Mouse (Mus musculus): Measurements from ENCODE around the gene Fat3.

Gene Fat3

DNA sequence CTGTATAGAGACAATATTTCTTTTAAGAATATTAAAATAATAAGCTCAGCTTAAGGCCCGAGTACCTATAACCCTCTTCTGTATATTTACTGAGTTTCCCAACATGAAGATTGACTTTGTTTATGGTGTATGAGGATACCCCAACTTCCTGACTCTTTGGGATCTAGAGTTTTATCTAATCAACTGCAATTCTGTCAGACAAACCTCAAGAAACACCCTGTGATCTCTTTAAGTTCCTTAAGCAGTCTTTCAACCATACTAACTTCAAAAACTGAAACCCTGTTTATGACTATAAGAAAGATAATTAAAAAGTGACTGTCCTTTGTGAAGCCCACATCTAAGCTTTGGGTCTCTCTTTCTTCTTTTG, 546.8 kb downstream of the Fat3 start:
- DNase-seq (ENCODE audit: inconsistent ontology term) = no peak

DNA sequence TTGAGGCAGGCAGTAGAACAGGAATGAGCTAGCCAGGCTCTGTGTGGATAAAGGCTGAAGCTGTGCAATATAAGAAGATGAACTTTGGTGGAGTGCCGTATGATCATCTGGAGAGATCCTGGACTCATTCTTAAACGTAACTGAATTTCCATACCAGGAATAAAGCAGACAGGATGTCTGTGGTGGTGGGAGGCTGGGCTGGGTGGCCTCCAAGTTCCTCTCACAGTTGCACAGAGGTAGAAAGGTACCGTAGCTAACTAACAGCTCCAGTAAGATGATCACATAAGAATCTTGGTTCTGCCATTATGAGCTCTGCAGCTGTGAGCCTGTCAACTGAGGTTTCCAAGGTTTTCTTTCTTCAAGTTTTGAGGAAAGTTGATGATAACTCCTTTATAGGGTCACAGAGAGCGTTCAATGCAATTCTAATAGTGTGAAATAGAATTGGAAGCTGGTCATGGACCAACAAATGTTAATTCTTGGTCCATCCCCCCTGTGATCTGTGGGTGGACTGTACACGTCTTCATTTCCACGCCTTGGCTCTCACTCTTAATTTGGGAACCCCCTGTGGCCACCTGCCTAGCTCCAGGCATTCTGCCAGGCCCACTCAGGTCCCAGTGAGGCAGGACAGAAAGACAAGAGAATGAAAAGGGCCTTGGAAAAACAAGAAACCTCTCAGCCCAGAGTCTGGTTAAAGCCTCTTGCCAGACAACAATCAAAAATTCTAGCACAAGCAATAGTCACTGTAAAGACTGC, 547.3 kb downstream of the Fat3 start:
- no peak for DNase-seq (ENCODE audit: inconsistent ontology term)

DNA sequence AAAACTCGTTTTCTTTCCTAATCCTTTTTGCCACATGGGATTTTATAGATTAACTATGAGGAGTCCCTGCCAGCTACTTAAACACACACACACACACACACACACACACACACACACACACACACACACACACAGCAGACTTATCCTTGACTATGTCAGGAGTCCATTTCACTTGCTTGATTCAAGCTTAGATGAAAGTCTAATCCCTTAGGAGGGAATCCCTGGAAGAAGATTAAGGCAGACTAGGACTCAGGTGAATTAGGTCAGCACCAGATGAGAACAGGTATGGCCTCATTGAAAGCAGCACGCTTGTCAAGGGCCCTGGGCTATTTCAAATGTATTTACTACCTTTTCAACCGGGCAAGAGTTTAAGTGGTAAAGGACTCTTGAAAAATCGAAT, 553.0 kb downstream of the Fat3 start:
- DNase-seq (ENCODE audit: inconsistent ontology term) = no peak

DNA sequence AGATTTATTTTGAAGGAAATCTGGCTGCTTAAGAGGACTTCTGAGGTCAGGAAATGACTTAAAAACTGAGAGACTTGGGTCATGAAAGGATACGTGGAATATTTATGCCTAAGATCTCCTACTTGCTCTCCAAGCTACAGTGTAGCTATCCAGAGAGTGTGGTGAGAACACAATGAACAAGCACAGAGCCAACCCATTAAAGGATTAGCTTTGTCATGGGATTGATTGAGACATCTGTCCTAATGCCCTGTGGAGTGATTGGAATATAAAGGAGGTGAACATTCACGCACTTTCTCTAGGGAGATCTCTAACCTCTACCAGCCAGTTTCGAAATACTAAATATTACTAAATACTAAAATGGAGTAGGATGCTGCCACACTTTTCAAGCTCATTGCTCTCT, 556.9 kb downstream of the Fat3 start:
- DNase-seq (ENCODE audit: inconsistent ontology term) = no peak

DNA sequence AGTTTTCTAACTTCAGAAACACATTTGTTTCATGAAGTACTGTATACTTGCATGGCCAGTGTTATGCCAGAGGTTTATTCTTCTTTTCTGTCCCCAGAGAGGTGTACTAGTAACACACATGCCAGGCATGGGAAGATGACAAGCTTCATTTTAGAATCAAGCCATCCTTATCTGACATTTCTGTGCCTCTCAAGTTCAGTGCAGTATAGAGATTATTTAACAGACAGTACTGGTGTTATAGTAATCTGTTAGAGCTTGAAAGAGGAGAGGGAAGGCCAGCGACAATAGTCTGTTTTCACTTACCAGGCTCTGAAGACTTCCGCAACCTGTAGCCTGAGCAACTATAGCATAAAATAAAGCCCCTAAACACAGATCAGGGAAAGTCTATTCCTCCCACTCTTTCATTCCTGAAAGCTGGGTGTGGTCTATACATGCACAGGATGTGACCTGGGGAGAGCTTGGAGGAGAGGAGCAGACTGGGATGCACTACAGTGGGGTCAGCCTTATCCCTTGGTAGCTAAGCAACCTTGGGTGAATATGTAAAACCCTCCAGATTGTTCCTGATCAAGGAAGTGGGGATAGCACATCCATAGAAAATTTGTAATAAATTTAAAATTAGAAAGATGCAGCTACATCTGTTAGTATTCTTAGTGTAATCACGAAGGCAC, 557.5 kb downstream of the Fat3 start:
- DNase-seq (ENCODE audit: inconsistent ontology term) = no peak

DNA sequence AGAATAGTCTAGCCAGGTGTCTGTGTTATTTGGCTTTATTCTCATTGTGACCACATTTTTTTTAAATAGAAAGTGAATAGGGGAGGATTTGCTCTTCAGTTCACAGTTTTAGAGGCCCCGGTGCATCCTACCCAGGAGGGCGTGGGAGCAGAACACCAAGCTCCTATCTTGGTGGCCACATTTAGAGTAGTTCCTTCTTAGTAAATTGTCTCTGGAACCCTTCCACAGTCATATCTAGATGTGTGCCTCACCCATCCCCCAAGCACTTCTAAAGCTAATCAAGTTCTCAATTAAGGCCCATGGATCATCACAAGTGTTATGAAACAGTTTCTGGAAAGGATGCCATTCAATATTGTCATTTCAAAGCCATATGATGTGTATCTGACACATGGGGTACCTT, 559.3 kb downstream of the Fat3 start:
- no peak for DNase-seq (ENCODE audit: inconsistent ontology term)

DNA sequence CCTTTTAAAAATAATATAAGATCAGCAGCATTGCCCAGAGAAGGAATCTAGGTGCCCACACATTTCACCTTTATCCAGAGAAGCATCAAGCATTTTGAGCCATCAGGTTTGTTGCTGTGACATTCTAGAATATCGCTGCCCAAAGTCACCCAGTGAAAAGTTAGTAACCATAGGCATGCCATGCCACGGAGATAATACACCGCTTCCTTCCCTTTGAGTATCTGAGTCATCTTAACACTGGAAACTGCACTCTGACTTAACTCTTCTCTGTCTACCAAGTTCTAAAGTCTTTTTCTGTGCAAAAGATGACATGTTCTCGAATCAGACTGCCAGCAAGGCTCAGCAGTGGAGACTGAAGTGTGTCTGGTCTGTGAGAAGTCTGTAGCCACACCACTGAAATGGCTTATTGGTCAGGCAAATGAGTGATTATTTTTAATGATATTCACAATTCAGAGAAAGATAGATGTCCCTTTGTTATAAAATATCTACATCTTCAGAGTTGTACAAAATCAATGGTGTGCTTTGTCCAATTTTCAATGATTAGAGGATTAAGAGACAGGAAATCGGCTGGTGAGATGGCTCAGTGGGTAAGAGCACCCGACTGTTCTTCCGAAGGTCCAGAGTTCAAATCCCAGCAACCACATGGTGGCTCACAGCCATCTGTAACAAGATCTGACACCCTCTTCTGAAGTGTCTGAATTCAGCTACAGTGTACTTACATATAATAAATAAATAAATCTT, 560.0 kb downstream of the Fat3 start:
- DNase-seq (ENCODE audit: inconsistent ontology term) = no peak

DNA sequence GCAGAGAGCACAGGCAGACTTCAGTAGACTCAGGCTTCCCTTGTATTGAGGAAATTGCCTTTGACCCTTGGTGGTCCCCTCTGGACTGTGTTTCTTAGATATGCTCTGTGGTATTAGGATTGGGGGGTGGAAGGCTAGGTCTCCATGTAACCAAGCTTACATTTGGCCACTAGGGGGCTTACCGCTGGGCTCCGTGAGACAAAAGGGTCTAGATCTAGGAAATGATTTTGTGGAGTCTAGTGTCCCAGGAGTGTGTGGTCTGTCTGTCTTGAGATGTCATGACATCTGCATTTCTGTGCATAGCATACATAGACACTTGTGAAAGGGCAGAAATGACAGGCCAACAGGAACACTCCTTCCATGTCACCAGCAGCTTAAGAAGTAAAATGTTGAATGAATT, 561.5 kb downstream of the Fat3 start:
- no peak for DNase-seq (ENCODE audit: inconsistent ontology term)

DNA sequence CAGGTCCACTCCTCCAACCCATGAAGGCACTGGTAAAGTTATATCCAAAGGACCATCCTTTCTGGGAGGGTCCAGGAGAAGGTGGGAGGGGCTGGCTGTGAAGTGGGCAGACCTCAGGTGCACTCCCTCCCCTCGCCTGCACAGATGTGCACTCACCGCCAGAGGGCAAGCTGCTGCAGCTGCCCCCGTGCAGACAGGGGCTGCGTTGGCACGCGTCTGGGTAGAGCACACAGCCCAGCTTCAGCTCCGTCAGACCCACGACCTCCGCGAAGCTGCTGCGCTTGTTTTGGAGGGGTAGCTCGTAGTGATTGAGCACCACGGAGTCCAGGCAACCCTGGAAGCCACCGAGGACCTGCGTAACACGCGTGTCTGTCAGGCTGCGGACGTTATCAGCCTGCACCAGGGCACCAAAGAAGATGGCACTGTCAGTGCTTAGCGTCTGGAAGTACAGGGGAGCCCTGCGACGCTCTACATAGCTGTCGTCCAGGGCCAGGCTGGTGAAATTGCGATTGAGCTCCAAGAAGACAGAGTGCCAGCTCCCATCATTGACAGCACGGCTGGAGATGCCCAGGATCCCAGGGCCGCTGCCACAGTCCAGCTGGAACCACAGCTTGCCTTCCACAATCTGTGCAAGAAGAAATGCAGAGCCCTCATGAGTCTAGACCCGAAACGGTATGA, 563.1 kb downstream of the Fat3 start:
- DNase-seq (ENCODE audit: inconsistent ontology term) = no peak

DNA sequence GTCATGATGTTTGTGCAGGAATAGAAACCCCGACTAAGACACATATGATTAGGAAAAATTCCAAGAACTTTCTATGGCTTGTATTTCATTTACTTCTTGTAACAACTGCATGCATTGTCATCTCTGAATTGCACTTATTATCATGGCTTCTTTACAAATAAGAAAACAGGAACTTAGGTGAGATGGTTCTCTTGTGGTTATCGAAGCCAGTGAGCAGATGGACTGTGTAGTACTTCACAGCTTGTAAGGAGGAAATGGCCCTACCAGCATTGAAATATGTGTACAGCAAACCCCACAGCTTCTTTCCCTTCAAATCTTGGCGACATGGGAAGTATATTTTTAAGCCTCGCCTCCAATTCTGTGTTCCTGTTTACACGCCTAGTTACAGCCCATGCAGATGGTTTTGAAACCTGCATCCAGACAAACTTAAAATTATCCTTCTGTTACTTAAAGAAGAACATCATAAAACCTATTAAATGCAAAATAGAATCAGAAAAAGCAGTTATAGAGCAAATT, 570.1 kb downstream of the Fat3 start:
- no peak for DNase-seq (ENCODE audit: inconsistent ontology term)

DNA sequence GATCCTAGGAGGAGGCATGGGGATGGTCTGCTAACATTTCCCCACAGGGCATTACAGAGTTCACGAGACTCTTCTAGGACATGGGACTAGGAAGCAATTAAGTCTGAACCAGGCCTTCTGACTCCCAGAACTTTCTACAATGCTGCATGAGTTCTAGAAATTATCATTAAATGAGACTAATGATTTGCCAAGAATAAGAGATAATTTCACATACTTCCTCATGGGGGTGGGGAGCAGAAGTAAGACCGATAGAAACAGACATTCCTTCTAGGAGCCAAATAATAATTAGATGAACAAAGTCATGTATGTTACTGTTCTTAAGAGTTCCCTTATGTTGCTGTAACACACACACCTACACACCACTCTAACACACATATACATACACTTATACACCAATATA, 572.8 kb downstream of the Fat3 start:
- DNase-seq (ENCODE audit: inconsistent ontology term) = no peak

DNA sequence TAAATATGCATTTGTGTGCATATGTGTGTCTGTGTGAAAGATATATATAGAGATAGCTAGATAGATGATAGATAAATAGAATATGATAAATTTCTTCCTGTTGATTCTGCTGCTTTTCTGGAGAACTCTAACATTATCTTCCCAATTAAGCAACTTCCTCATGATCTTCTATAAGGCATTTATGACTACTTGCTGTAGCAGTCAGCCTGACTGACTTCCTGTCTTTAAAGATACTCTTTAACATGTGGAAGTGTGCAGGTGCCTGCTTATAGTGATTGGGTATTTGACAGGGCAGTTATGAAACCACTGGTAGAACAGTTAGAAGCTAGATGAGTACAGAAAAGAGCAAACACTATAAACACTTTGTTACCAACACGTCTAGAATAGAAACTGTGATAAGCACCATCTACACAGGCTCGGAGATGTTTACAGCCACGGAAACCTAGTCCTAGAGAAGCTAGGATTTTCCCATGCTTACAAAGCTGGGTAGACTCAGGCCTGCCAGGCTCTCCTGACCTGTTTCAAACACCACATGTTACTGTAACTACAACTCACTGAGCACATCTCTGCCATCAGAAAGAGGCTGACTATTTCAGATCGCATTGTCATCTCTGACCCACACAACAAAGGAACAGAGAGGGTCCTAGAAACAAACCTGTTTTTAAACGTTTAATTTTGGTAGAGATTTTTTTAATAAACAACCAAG, 573.6 kb downstream of the Fat3 start:
- no peak for DNase-seq (ENCODE audit: inconsistent ontology term)

DNA sequence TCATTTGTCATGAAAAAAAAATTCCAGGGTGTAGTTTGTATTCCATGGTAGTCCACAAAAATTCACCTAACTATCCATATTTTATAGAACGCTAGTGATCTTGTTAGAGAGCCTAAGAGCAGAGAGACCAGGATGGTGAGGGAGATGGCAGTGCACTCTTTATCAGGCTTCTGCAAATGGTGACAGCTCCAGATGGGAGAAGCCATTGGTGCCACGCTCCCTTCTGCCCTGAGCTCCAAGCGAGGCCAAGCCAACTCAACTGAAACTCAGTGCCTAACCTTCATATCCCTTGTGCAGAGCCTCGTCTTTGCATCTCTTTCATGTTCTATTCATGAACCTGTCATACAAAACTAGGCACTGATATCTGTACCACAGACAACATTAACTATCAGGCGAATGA, 575.8 kb downstream of the Fat3 start:
- DNase-seq (ENCODE audit: inconsistent ontology term) = no peak

DNA sequence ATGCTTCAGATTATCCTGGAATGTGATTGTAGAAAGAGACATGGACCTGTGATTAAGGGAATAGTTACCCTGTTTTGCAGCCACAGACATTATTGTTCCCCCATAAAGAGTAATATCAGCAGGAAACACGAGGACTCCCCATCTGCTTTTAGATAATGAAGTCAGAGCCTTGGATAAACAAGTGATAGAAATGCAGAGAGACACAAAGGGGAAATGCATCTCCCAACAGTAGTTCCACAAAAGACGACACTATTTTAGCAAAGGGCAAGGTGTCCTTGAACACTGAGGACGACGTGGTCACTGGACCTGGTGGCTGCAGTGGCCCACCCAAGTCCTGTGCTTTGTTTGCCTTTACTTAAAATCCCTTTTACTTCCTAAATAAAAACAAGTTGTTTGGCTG, 580.8 kb downstream of the Fat3 start:
- no peak for DNase-seq (ENCODE audit: inconsistent ontology term)

DNA sequence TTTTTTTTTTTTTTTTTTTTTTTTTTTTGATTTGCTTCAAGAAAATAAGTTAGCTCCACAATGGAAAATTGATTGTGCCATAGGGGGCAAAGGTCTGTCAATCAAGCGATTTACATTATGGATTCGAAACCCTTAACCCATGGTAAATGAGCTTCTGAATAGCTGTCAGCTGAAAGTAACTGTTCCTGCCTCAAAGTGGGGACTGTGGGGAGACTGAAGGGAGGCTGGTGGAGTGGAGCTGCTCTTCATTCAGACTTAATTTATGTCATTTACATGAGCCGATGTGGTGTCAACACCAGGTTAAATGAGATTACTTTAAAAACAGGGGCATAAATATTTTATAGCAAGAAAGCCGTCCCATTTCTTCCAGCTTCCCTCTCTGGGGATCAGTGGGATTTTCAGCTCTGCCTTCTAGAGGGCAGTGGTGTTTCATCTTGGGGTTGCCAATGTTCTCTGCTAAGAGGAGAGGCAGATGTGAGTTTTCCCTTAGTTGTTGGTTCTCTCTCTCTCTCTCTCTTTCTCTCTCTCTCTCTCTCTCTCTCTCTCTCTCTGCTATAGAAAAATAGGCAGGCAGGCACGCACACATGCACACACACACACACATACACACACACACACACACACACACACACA, 581.6 kb downstream of the Fat3 start:
- DNase-seq (ENCODE audit: inconsistent ontology term) = no peak

DNA sequence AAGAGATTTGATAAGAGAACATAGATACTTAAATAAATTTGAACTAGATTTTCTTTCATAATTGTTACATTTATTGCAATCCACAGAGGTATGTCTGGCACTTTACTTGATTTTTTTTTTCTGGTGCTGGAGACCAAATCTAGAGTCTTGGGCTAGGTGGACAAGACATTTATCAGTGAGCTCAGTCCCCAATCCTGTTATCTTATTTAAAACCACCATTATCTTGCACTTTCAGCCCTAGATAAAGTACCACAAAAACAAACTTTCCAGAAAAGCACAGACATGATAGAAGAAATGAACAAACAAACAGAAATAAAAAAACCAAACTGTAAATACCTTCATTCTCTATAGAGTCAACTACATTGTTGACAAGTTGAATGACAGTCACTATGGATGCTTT, 584.5 kb downstream of the Fat3 start:
- DNase-seq (ENCODE audit: inconsistent ontology term) = no peak

DNA sequence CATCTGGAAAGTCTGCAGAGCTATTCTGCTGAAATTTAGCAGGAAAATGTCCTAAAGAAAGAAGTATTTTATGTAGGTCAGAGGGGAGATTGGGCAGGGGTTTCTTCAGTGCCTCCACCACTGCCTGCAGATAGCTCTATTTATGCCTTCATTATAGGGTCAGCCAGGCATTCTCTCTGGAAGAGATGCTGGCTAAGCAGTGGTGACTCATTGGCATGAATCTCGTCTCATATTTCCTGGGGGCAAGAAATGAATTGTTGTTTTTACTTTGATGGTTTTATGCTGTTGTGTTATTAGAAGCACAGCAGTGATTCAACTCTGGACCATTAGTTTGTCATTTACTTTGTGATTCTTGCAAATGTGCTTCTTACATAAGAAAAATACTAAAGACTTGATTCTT, 588.4 kb downstream of the Fat3 start:
- DNase-seq (ENCODE audit: inconsistent ontology term) = peak; percentile 67

DNA sequence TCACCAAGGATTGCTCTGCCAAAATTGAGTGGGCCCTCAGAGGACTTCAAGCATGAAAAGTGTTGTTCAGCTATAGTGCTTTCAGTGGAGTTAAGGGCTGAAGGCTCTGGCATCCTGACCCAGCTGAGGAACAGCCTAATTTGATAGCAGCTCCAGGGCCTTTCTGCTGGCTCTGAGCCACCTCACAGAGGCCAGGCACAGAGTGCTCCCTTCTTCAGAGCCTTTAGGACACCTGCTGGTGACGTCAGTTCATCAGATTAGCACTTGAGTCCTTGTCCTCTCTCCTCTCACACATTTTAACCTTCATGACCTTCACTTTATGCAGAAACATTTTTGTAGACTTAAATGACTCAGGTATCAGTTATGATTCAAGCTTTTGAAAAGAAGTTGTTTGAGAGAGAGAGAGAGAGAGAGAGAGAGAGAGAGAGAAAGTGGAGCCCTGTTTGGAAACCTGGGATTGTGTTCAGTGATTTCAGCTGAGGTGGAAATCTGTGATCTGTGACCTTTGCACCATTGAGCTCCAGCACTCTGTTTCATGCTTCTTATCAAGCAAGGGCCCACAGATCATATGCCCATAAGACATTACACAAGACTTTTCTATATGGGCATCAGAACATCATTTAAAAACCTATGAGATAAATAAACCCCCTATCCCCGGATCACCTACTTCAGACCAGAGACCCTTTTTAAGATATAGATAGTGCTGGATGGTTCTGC, 591.5 kb downstream of the Fat3 start:
- DNase-seq (ENCODE audit: inconsistent ontology term) = no peak

DNA sequence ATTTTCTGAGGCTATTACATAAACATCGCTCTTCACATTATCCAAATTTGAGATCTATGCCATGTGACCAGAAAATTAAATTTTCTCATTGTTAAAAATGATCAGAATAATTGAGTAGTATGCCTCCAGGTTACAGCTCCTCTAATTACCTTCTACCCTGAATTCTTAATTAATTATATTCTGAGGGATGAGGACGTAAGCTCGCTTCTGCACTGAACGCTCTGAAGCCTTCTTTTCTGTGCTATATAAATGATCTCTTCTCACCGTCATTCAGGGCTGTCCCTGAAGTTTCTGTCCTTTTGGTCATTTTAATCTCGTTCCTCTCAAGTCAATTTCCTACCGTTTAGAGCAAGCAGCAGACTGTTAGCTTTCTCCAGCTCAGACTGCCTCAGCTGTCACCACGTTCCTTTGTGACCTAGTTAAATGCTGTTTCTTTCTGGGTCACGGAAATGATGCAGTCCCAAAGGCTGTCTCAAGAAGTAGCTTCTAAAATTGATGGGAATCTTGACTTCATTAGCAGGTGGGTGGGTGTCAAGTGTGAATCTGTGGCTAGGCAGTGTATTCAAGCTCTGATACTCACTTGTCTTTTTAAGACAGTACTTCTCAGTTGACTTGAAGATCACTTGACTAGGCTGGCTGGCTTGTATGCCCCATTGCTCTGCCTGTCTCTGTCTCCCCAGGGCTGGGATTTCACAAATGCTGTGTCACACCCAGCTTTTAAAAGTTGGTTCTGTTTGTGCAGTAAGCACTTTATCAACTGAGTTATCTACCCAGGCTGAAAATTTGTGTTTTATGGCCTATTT, 596.9 kb downstream of the Fat3 start:
- no peak for DNase-seq (ENCODE audit: inconsistent ontology term)

DNA sequence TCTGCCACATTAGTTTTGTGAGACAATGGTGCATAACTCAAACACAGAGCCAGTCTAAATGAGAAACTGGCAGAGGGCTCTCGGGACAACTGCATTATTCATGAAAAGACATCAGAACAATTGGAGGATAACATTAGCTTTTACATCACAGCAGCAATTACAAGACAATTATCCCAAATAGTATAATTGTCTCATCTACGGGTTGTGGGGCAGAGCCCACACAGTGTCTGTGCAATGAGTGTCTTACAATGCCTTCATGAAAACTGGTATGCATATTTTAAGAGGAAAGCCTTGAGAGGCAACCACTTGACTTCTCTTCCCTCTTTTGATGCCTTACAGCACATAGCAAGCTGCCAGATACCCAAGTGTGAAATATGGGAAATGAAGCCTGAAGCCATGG, 603.0 kb downstream of the Fat3 start:
- DNase-seq (ENCODE audit: inconsistent ontology term) = no peak
